8 mouse cellular contexts compared by ENCODE assay signal in genomic region chr11:99430670-99431069, GRCm38 (mm10). TPM values are rescaled to one million over a fixed set of nuclear protein-coding genes. Genes with fewer than 3 reads are reported as not detected.
A peak's percentile ranks its signal among the peaks of the same experiment; 100 is the strongest.
DNase-seq lines count a peak whose midpoint lies in the region; ATAC-seq and TF ChIP-seq lines count a peak whose summit lies in the region.

No protein-coding gene starts in this region.

- DNase-seq in urinary bladder, postnatal 14 days (ENCODE audit: low spot score) = peak; percentile 55
- DNase-seq in urinary bladder, postnatal 25 days (ENCODE audit: low spot score) = no peak
- DNase-seq in embryonic facial prominence, embryonic 14.5 days (ENCODE audit: low spot score) = peak; percentile 71
- peak; percentile 31 for DNase-seq in testis, postnatal 14 days (ENCODE audit: low spot score)
- no peak for DNase-seq in gastrocnemius, postnatal 10 days

- peak; percentile 68 for TF ChIP-seq CTCF in intestine, postnatal 0 days (IDR thresholded peaks at IDR 0.05; ENCODE audit: low read depth)

- 43% methylated on average over 12 of the region's 12 CpGs for WGBS in intestine, postnatal 0 days
- WGBS in intestine, embryonic 15.5 days = 55% methylated on average over 12 of the region's 12 CpGs
- WGBS in embryonic facial prominence, embryonic 14.5 days = 46% methylated on average over 12 of the region's 12 CpGs

- no peak overlapping the region for H3K4me3 ChIP-seq in intestine, postnatal 0 days (ENCODE audit: low read depth, low read length)
- no peak overlapping the region for H3K4me3 ChIP-seq in intestine, embryonic 15.5 days (replicated peaks)
- H3K4me3 ChIP-seq in embryonic facial prominence, embryonic 14.5 days (ENCODE audit: low read depth, low read length) = no peak overlapping the region

- H3K4me2 ChIP-seq in intestine, postnatal 0 days (replicated peaks; ENCODE audit: low read depth) = no peak overlapping the region
- no peak overlapping the region for H3K4me2 ChIP-seq in intestine, embryonic 15.5 days (replicated peaks)
- no peak overlapping the region for H3K4me2 ChIP-seq in embryonic facial prominence, embryonic 14.5 days (ENCODE audit: low read depth, low read length)

- no peaks in the 10 kb centered on the region; the same call in 1 of the 2 replicates for H3K4me1 ChIP-seq in intestine, postnatal 0 days (replicated peaks; ENCODE audit: control insufficient read depth, insufficient read depth, low read length)
- H3K4me1 ChIP-seq in intestine, embryonic 15.5 days (replicated peaks) = no peaks in the 10 kb centered on the region
- H3K4me1 ChIP-seq in embryonic facial prominence, embryonic 14.5 days (ENCODE audit: control insufficient read depth, insufficient read depth, low read length) = no peaks in the 10 kb centered on the region

- 0 out of 2 replicates have a peak, but pooled peaks have one; percentile 45 for ATAC-seq in intestine, postnatal 0 days
- ATAC-seq in intestine, embryonic 15.5 days = no peak; the same call in 1 of the 2 replicates
- peak; percentile 26; the same call in 1 of the 2 replicates for ATAC-seq in embryonic facial prominence, embryonic 14.5 days (ENCODE audit: low read depth)
- no peak for ATAC-seq in erythroblast, adult 5-6 weeks (replicated peaks; ENCODE audit: low FRiP score, poor library complexity, severe bottlenecking)

- H3K9me3 ChIP-seq in intestine, postnatal 0 days (ENCODE audit: control insufficient read depth) = no peaks in the 10 kb centered on the region
- no peaks in the 10 kb centered on the region for H3K9me3 ChIP-seq in intestine, embryonic 15.5 days
- H3K9me3 ChIP-seq in embryonic facial prominence, embryonic 14.5 days (ENCODE audit: control insufficient read depth, low read length) = no peaks in the 10 kb centered on the region

- no peaks in the 10 kb centered on the region for H3K36me3 ChIP-seq in intestine, postnatal 0 days (ENCODE audit: control insufficient read depth, insufficient read depth)
- no peaks in the 10 kb centered on the region for H3K36me3 ChIP-seq in intestine, embryonic 15.5 days
- no peaks in the 10 kb centered on the region for H3K36me3 ChIP-seq in embryonic facial prominence, embryonic 14.5 days (ENCODE audit: control insufficient read depth, insufficient read depth, low read length)

- H3K27me3 ChIP-seq in intestine, postnatal 0 days (replicated peaks; ENCODE audit: control insufficient read depth, insufficient read depth, low read length) = no peaks in the 10 kb centered on the region
- no peaks in the 10 kb centered on the region for H3K27me3 ChIP-seq in intestine, embryonic 15.5 days (replicated peaks)
- no peaks in the 10 kb centered on the region for H3K27me3 ChIP-seq in embryonic facial prominence, embryonic 14.5 days (replicated peaks; ENCODE audit: control insufficient read depth, insufficient read depth, low read length)

- H3K9ac ChIP-seq in intestine, postnatal 0 days (ENCODE audit: low read depth, low read length) = no peak overlapping the region
- no peak overlapping the region for H3K9ac ChIP-seq in intestine, embryonic 15.5 days
- H3K9ac ChIP-seq in embryonic facial prominence, embryonic 14.5 days (ENCODE audit: low read depth, low read length) = no peak overlapping the region

- no peak overlapping the region for H3K27ac ChIP-seq in intestine, postnatal 0 days (ENCODE audit: low read depth, low read length)
- H3K27ac ChIP-seq in intestine, embryonic 15.5 days = no peak overlapping the region
- H3K27ac ChIP-seq in embryonic facial prominence, embryonic 14.5 days (replicated peaks; ENCODE audit: low read depth, low read length) = no peak overlapping the region

RNA-seq across cellular contexts. Expression of gene Krt20, which starts 7.3 kb away (rescaled TPM):
- polyA plus RNA-seq in intestine, postnatal 0 days (2015; fragmentation: Nextera tagmentation; extraction: Ambion mirVana) = 166 and 189 TPM in 2 replicates
- 64.3 and 72.9 TPM in 2 replicates for polyA plus RNA-seq in intestine, embryonic 15.5 days (2015; fragmentation: Nextera tagmentation; extraction: Ambion mirVana)
- polyA plus RNA-seq in embryonic facial prominence, embryonic 14.5 days (2014; fragmentation: Nextera tagmentation; extraction: Ambion mirVana) = 0.33 TPM in 1 of 2 replicates, not detected in the other
- total RNA-seq in erythroblast, adult 5-6 weeks (2015; ENCODE audit: low replicate concordance) = not detected in 2 replicates
- not detected in 2 replicates for total RNA-seq in erythroblast, adult 5-6 weeks (2017; ENCODE audit: low replicate concordance)
- under 1 TPM in 1 of 2 experiments, not detected in 1; 0.12 TPM for total RNA-seq in gastrocnemius, postnatal 10 days (2021)

RNA-seq across cellular contexts. Expression of gene Krt12, which starts 8.6 kb away (rescaled TPM):
- 0.07 and 0.10 TPM in 2 replicates for polyA plus RNA-seq in intestine, postnatal 0 days (2015; fragmentation: Nextera tagmentation; extraction: Ambion mirVana)
- polyA plus RNA-seq in intestine, embryonic 15.5 days (2015; fragmentation: Nextera tagmentation; extraction: Ambion mirVana) = not detected in 2 replicates
- polyA plus RNA-seq in embryonic facial prominence, embryonic 14.5 days (2014; fragmentation: Nextera tagmentation; extraction: Ambion mirVana) = 0.22 TPM in 1 of 2 replicates, not detected in the other
- total RNA-seq in erythroblast, adult 5-6 weeks (2015; ENCODE audit: low replicate concordance) = not detected in 2 replicates
- not detected in 2 replicates for total RNA-seq in erythroblast, adult 5-6 weeks (2017; ENCODE audit: low replicate concordance)
- total RNA-seq in gastrocnemius, postnatal 10 days (2021) = not detected

RNA-seq across cellular contexts. Expression of gene Krt10, which starts 41.5 kb away (rescaled TPM):
- polyA plus RNA-seq in intestine, postnatal 0 days (2015; fragmentation: Nextera tagmentation; extraction: Ambion mirVana) = 13.6 and 14.5 TPM in 2 replicates
- 18.3 and 21.2 TPM in 2 replicates for polyA plus RNA-seq in intestine, embryonic 15.5 days (2015; fragmentation: Nextera tagmentation; extraction: Ambion mirVana)
- polyA plus RNA-seq in embryonic facial prominence, embryonic 14.5 days (2014; fragmentation: Nextera tagmentation; extraction: Ambion mirVana) = 76.8 and 167 TPM in 2 replicates
- total RNA-seq in erythroblast, adult 5-6 weeks (2015; ENCODE audit: low replicate concordance) = not detected in 2 replicates
- total RNA-seq in erythroblast, adult 5-6 weeks (2017; ENCODE audit: low replicate concordance) = not detected in 2 replicates
- total RNA-seq in gastrocnemius, postnatal 10 days (2021) = 1 to 10 TPM; 5.6 to 6.6 TPM

RNA-seq across cellular contexts. Expression of gene Krt28, which starts 56.0 kb away (rescaled TPM):
- not detected in 2 replicates for polyA plus RNA-seq in intestine, postnatal 0 days (2015; fragmentation: Nextera tagmentation; extraction: Ambion mirVana)
- polyA plus RNA-seq in intestine, embryonic 15.5 days (2015; fragmentation: Nextera tagmentation; extraction: Ambion mirVana) = 0.09 TPM in 1 of 2 replicates, not detected in the other
- 2.8 and 3.4 TPM in 2 replicates for polyA plus RNA-seq in embryonic facial prominence, embryonic 14.5 days (2014; fragmentation: Nextera tagmentation; extraction: Ambion mirVana)
- total RNA-seq in erythroblast, adult 5-6 weeks (2015; ENCODE audit: low replicate concordance) = not detected in 2 replicates
- total RNA-seq in erythroblast, adult 5-6 weeks (2017; ENCODE audit: low replicate concordance) = not detected in 2 replicates
- total RNA-seq in gastrocnemius, postnatal 10 days (2021) = under 1 TPM in 1 of 2 experiments, not detected in 1; 0.16 TPM

Comparison
In these comparisons a context has a peak if more than half of its experiments do, and no peak if none do; other contexts are left out.
1. ATAC-seq: peak in intestine, postnatal 0 days (single experiment) and embryonic facial prominence, embryonic 14.5 days (single experiment); none in intestine, embryonic 15.5 days (single experiment) and erythroblast, adult 5-6 weeks (single experiment).
2. DNase-seq: peak in urinary bladder, postnatal 14 days (single experiment), embryonic facial prominence, embryonic 14.5 days (single experiment) and testis, postnatal 14 days (single experiment); none in urinary bladder, postnatal 25 days (single experiment) and gastrocnemius, postnatal 10 days (single experiment).
3. RNA of gene Krt20, which starts 7.3 kb away (polyA plus RNA-seq): 166 to 189 TPM in intestine, postnatal 0 days and 64.3 to 72.9 TPM in intestine, embryonic 15.5 days; 0.33 TPM in embryonic facial prominence, embryonic 14.5 days; every median in the first group is over 10 times any median in the second.